Mouse (Mus musculus): ENCODE results near the gene Ednra.

GRCm38 (mm10) chr8:77762967-77763366 is 38.7 kb upstream of the Ednra start:
- TF ChIP-seq CTCF (IDR thresholded peaks at IDR 0.05; ENCODE audit: low read depth) = no peak
- no peak for TF ChIP-seq EP300 (IDR thresholded peaks at IDR 0.05; ENCODE audit: low read depth)
